Mouse (Mus musculus) midbrain, embryonic 15.5 days (tissue): ENCODE measurements at regions not wholly inside any gene's neighbourhood (a gene's known extent, or its start where the extent isn't known, plus 50 kb on each side); places are given as distances from the start of the nearest gene placed in this dataset.

Experiments
- ATAC-seq: fragments of 200-750 bp; cut with Nextera tagmentation; replicated peaks from 2 replicates; pipeline ENCODE4 v1.8.0; 2017; ENCODE audit warnings: moderate TSS enrichment
- H3K27ac ChIP-seq: fragments of 300-500 bp; sonication (generic); 2 replicates; pipeline ENCODE4 v1.5.1; 2015; ENCODE audit warnings: mild to moderate bottlenecking, inconsistent platforms
- H3K27me3 ChIP-seq: fragments of 300-500 bp; sonication (generic); replicated peaks from 2 replicates; pipeline ENCODE4 v1.6.1; 2015; ENCODE audit warnings: inconsistent platforms
- H3K36me3 ChIP-seq: fragments of 300-500 bp; sonication (generic); replicated peaks from 2 replicates; pipeline ENCODE4 v1.6.1; 2015; ENCODE audit warnings: inconsistent platforms
- H3K4me1 ChIP-seq: fragments of 300-500 bp; sonication (generic); 2 replicates; pipeline ENCODE4 v1.6.1; 2015; ENCODE audit warnings: inconsistent platforms
- H3K4me2 ChIP-seq: fragments of 300-500 bp; sonication (generic); 2 replicates; pipeline ENCODE4 v1.6.1; 2015; ENCODE audit warnings: inconsistent platforms, mild to moderate bottlenecking, moderate library complexity
- H3K4me3 ChIP-seq: fragments of 300-500 bp; sonication (generic); 2 replicates; pipeline ENCODE4 v1.5.1; 2015; ENCODE audit warnings: mild to moderate bottlenecking, inconsistent platforms
- H3K9ac ChIP-seq: fragments of 300-500 bp; sonication (generic); 2 replicates; pipeline ENCODE4 v1.6.1; 2015; ENCODE audit warnings: mild to moderate bottlenecking, inconsistent platforms
- H3K9me3 ChIP-seq: fragments of 300-500 bp; sonication (generic); 2 replicates; pipeline ENCODE4 v1.6.1; 2016; ENCODE audit warnings: inconsistent platforms
- WGBS: fragments of 180-500 bp; shearing (Covaris S2); methylation state at CpG from one replicate; pipeline ENCODE4 v1.1.7; 2015; ENCODE audit warnings: mixed read lengths; 5-methylcytosine and 5-hydroxymethylcytosine counted together

- no peak for ATAC-seq
- H3K9me3 ChIP-seq = no peaks in the 10 kb centered on the region
- H3K27ac ChIP-seq = no peak overlapping the region
- no peaks in the 10 kb centered on the region for H3K36me3 ChIP-seq
- no peak overlapping the region for H3K9ac ChIP-seq
- H3K4me1 ChIP-seq = no peaks in the 10 kb centered on the region
- no peak overlapping the region for H3K4me3 ChIP-seq
- 84% methylated on average over 3 of the region's 3 CpGs for WGBS
- H3K27me3 ChIP-seq = no peaks in the 10 kb centered on the region
- no peak overlapping the region for H3K4me2 ChIP-seq
Observed at GRCm38 (mm10) chr3:68813461-68813860, 55.9 kb upstream of the 1110032F04Rik start.

- ATAC-seq = no peak
- Histone ChIP-seq H3K4me2 (no peak overlapping the region), H3K27ac (no peak overlapping the region), H3K4me3 (no peak overlapping the region), H3K9ac (no peak overlapping the region), H3K36me3 (no peaks in the 10 kb centered on the region), H3K27me3 (no peaks in the 10 kb centered on the region), H3K4me1 (no peaks in the 10 kb centered on the region), H3K9me3 (no peaks in the 10 kb centered on the region)
- WGBS = 87% methylated on average over 9 of the region's 9 CpGs
Observed at GRCm38 (mm10) chr3:68814011-68814690, 55.2 kb upstream of the 1110032F04Rik start.

- H3K9ac ChIP-seq = no peak overlapping the region
- H3K9me3 ChIP-seq = no peaks in the 10 kb centered on the region
- WGBS = 91% methylated on average over 6 of the region's 6 CpGs
- no peaks in the 10 kb centered on the region for H3K27me3 ChIP-seq
- no peak overlapping the region for H3K27ac ChIP-seq
- no peak overlapping the region for H3K4me2 ChIP-seq
- H3K4me3 ChIP-seq = no peak overlapping the region
- no peaks in the 10 kb centered on the region for H3K36me3 ChIP-seq
- no peaks in the 10 kb centered on the region for H3K4me1 ChIP-seq
- no peak for ATAC-seq
Observed at GRCm38 (mm10) chr3:68815621-68816020, 53.8 kb upstream of the 1110032F04Rik start.

- no peaks in the 10 kb centered on the region for H3K27me3 ChIP-seq
- 75% methylated on average over 2 of the region's 2 CpGs for WGBS
Observed at GRCm38 (mm10) chr3:68817321-68817720, 52.1 kb upstream of the 1110032F04Rik start.

More at GRCm38 (mm10) chr3:68817321-68817720, 52.1 kb upstream of the 1110032F04Rik start:
- H3K4me3 ChIP-seq = no peak overlapping the region
- H3K9ac ChIP-seq = no peak overlapping the region
- H3K4me1 ChIP-seq = peaks cover 6% of the 10 kb centered on the region; the same call in 1 of the 2 replicates
- ATAC-seq = no peak
- no peak overlapping the region for H3K4me2 ChIP-seq
- H3K36me3 ChIP-seq = no peaks in the 10 kb centered on the region
- no peak overlapping the region for H3K27ac ChIP-seq
- H3K9me3 ChIP-seq = no peaks in the 10 kb centered on the region
